Mouse (Mus musculus) heart, embryonic 13.5 days (tissue): ENCODE measurements at regions not wholly inside any gene's neighbourhood (a gene's known extent, or its start where the extent isn't known, plus 50 kb on each side); places are given as distances from the start of the nearest gene placed in this dataset.

ENCODE experiments used
- ATAC-seq: fragments of 200-750 bp; cut with Nextera tagmentation; 2 replicates; pipeline ENCODE4 v1.8.0; 2017; ENCODE audit warnings: moderate TSS enrichment; ENCODE audit not compliant: insufficient number of reproducible peaks, low FRiP score, low TSS enrichment; ENCODE audit errors: extremely low read depth
- H3K27ac ChIP-seq: fragments of 300-500 bp; sonication (generic); replicated peaks from 2 replicates; pipeline ENCODE4 v1.5.1; 2015; ENCODE audit warnings: moderate library complexity, mild to moderate bottlenecking, inconsistent platforms
- H3K27me3 ChIP-seq: fragments of 300-500 bp; sonication (generic); replicated peaks from 2 replicates; pipeline ENCODE4 v1.6.1; 2015; ENCODE audit warnings: mild to moderate bottlenecking, inconsistent platforms
- H3K36me3 ChIP-seq: fragments of 300-500 bp; sonication (generic); 2 replicates; pipeline ENCODE4 v1.6.1; 2015; ENCODE audit warnings: mild to moderate bottlenecking, inconsistent platforms
- H3K4me1 ChIP-seq: fragments of 300-500 bp; sonication (generic); 2 replicates; pipeline ENCODE4 v1.6.1; 2015; ENCODE audit warnings: inconsistent platforms
- H3K4me2 ChIP-seq: fragments of 300-500 bp; sonication (generic); 2 replicates; pipeline ENCODE4 v1.6.1; 2015; ENCODE audit warnings: inconsistent platforms, mild to moderate bottlenecking, moderate library complexity
- H3K4me3 ChIP-seq: fragments of 300-500 bp; sonication (generic); 2 replicates; pipeline ENCODE4 v1.5.1; 2015; ENCODE audit warnings: moderate library complexity, mild to moderate bottlenecking, inconsistent platforms
- H3K9ac ChIP-seq: fragments of 300-500 bp; sonication (generic); 2 replicates; pipeline ENCODE4 v1.6.1; 2015; ENCODE audit warnings: inconsistent platforms, mild to moderate bottlenecking, moderate library complexity
- H3K9me3 ChIP-seq: fragments of 300-500 bp; sonication (generic); 2 replicates; pipeline ENCODE4 v1.6.1; 2016; ENCODE audit warnings: inconsistent platforms
- WGBS: fragments of 180-500 bp; shearing (Covaris S2); methylation state at CpG from one replicate; pipeline ENCODE4 v1.1.7; 2015; ENCODE audit warnings: mixed read lengths; 5-methylcytosine and 5-hydroxymethylcytosine counted together

- H3K4me3 ChIP-seq: no peak overlapping the region
- no peaks in the 10 kb centered on the region for H3K36me3 ChIP-seq
- H3K9ac ChIP-seq: no peak overlapping the region
- H3K27ac ChIP-seq: no peak overlapping the region
- 79% methylated on average over 2 of the region's 2 CpGs for WGBS
- H3K4me1 ChIP-seq: no peaks in the 10 kb centered on the region
- H3K4me2 ChIP-seq: no peak overlapping the region
- ATAC-seq: no peak
- no peaks in the 10 kb centered on the region for H3K9me3 ChIP-seq
- no peaks in the 10 kb centered on the region for H3K27me3 ChIP-seq
These were observed 444.6 kb downstream of the Mdfic start for GRCm38 (mm10) chr6:16165012-16165411.

- ATAC-seq: no peak
- H3K4me3 ChIP-seq: no peak overlapping the region
- WGBS: 73% methylated on average over 3 of the region's 3 CpGs
- H3K27ac ChIP-seq: no peak overlapping the region
- H3K9ac ChIP-seq: no peak overlapping the region
- H3K27me3 ChIP-seq: no peaks in the 10 kb centered on the region
- H3K36me3 ChIP-seq: no peaks in the 10 kb centered on the region
- H3K4me2 ChIP-seq: no peak overlapping the region
- no peaks in the 10 kb centered on the region for H3K9me3 ChIP-seq
- H3K4me1 ChIP-seq: no peaks in the 10 kb centered on the region
These were observed 451.4 kb downstream of the Mdfic start for GRCm38 (mm10) chr6:16171871-16172270.

DNA sequence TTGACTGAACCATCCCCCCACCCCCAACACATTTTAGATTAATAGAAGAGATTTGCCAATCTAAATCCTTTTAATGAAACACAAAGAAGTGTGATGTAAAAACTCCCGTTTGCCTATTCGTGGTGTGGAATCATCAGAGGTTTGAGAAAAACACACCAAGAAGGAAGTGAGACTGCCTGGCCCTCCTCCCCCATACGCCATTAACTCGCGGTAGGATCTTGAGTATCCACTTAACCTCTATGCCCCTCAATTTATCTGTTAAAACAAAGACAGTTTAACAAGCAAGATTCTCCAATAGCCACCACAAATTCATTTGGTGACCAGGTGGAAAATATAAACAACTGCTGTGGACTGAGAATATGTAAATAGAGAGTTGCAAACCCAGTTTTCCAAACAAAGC lies 456.9 kb downstream of the Mdfic start:
- Histone ChIP-seq H3K4me1 (no peaks in the 10 kb centered on the region), H3K4me2 (no peak overlapping the region), H3K27ac (no peak overlapping the region), H3K9ac (no peak overlapping the region), H3K36me3 (no peaks in the 10 kb centered on the region), H3K9me3 (no peaks in the 10 kb centered on the region), H3K27me3 (no peaks in the 10 kb centered on the region), H3K4me3 (no peak overlapping the region)
- ATAC-seq: no peak
- 60% methylated on average over 5 of the region's 5 CpGs for WGBS

DNA sequence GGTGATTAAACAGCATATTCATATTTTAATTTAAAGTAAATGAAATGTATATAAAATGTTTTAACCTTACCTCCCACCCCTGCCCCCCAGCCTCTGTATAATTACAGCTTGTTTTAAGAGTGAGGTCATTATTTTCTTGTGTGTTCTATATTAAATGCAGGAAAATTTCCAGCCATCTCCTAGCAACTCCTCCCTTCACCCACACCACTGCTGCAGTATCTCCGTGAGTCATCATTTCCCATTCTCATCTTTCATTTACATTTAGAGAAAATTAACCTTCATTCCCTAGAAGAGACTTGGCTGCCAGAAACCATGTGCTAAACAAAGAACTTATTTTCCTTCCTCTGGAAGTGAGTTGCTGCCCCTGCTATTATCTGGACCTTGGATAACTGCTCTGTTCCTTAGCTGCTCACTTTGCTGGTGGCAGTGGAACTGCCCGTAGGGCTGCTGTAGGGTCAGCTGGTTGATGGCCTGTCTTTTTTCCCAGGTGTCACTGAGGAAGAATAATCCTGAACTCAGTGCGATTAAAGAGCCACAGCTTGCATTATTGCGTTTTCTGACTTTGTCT lies 467.6 kb downstream of the Mdfic start:
- Histone ChIP-seq H3K4me1 (no peaks in the 10 kb centered on the region), H3K9ac (no peak overlapping the region), H3K4me2 (no peak overlapping the region), H3K27ac (peak overlapping the region; percentile 42; the same call in 1 of the 2 replicates), H3K9me3 (no peaks in the 10 kb centered on the region), H3K27me3 (no peaks in the 10 kb centered on the region), H3K4me3 (no peak overlapping the region), H3K36me3 (no peaks in the 10 kb centered on the region)
- WGBS: 51% methylated on average over 4 of the region's 4 CpGs
- no peak for ATAC-seq

DNA sequence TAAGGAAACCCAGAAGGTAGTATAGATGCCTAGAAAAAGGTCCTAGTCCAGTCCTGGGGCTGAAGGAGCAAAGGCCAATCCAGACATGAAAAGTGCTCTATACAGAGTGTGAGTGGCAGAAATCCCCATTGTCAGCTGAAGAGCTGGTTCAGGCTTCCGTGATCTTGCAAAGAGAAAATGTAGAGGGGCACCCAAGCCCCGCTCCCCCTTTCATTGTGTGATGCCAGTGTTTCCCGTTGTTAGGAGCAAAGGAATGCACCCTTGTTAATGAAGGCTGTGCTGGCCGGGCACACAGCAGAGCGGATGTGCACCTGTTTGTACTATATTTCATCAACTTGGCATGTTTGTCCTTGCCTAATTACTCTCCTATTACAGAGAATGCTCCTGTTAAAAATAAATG lies 492.5 kb downstream of the Mdfic start:
- H3K9ac ChIP-seq: no peak overlapping the region
- ATAC-seq: no peak
- no peak overlapping the region for H3K4me2 ChIP-seq
- no peak overlapping the region for H3K27ac ChIP-seq
- H3K9me3 ChIP-seq: no peaks in the 10 kb centered on the region
- H3K4me1 ChIP-seq: no peaks in the 10 kb centered on the region
- H3K4me3 ChIP-seq: no peak overlapping the region
- no peaks in the 10 kb centered on the region for H3K36me3 ChIP-seq
- H3K27me3 ChIP-seq: no peaks in the 10 kb centered on the region
- 68% methylated on average over 5 of the region's 5 CpGs for WGBS

GRCm38 (mm10) chr6:16213635-16214034 lies 493.2 kb downstream of the Mdfic start:
- no peak overlapping the region for H3K27ac ChIP-seq
- ATAC-seq: no peak
- WGBS: 76% methylated on average over 4 of the region's 4 CpGs

DNA sequence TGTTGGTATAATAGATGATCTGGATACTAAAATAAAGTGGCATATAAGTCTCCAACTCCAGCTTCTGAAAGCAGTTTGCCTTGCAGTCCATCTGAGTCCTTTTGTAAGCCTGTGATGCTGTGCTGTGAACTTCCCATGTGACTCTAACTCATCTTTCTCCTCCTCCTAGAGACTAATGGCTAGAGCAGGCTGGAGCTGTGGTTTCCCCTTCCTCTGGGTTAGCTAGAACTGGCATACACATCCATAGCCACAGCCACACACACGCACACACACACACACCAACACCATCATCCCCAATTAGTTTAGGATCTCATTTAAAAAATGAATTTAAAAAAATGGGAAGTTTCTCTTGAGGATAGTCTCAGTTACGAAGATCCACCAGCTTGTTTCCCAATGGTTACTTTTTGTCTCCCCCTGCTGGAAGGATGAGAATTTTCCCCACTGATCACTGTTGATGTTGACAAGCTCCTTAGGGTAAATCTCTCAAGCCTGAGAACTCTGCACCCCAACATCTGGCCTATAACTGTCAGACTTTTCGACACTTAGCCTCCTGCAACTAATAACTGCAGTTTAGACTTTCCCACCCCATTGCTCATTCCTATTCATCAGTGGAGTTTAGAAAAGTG lies 500.7 kb downstream of the Mdfic start:
- Histone ChIP-seq H3K4me1 (no peaks in the 10 kb centered on the region), H3K4me2 (peak overlapping the region; percentile 38), H3K27me3 (no peaks in the 10 kb centered on the region), H3K4me3 (no peak overlapping the region), H3K27ac (no peak overlapping the region), H3K9ac (no peak overlapping the region), H3K9me3 (no peaks in the 10 kb centered on the region), H3K36me3 (no peaks in the 10 kb centered on the region)
- WGBS: 28% methylated on average over 3 of the region's 3 CpGs
- ATAC-seq: no peak

More at GRCm38 (mm10) chr6:16213635-16214034, 493.2 kb downstream of the Mdfic start:
- H3K9me3 ChIP-seq: no peaks in the 10 kb centered on the region
- no peak overlapping the region for H3K4me3 ChIP-seq
- H3K9ac ChIP-seq: no peak overlapping the region
- H3K4me1 ChIP-seq: no peaks in the 10 kb centered on the region
- H3K27me3 ChIP-seq: no peaks in the 10 kb centered on the region
- H3K4me2 ChIP-seq: no peak overlapping the region
- H3K36me3 ChIP-seq: no peaks in the 10 kb centered on the region
